Mouse (Mus musculus): ENCODE measurements around the gene Lmod1. TPM values are rescaled to one million over a fixed set of nuclear protein-coding genes. Genes with fewer than 3 reads are reported as not detected.
A peak's percentile ranks its signal among the peaks of the same experiment; 100 is the strongest.

Lmod1 gene
- 1.1 and 1.6 TPM in 2 replicates for total RNA-seq (2021)
- long read RNA-seq, partial matches to known transcripts: 0 of 1 reads
- long read RNA-seq, other reads (novel, unspliced or antisense): 1 of 1 reads

DNA sequence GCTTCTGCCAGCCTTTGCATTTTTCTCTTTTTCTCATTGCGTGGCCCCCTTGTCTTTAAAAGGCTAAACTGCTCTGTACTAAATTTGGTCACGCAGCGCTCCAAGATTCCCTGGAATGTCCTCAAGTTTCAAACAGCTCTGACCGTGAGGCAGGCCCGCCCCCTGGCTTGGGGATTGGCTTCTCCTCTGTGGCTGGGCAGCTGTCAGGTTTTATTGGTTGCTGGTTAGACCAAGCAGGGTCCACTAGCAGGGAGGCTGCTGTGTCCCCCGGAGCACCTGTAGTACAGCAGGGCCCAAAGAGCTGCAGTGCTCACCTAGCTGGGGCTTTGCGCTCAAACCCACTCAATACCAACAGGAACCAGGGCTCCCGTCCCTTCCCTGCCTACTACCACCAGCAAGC, at the start of gene Lmod1:
Lmod1 (plus strand) TSS at position 237 of the 400 bp plus-strand sequence.
- peak; percentile 36 for DNase-seq

DNA sequence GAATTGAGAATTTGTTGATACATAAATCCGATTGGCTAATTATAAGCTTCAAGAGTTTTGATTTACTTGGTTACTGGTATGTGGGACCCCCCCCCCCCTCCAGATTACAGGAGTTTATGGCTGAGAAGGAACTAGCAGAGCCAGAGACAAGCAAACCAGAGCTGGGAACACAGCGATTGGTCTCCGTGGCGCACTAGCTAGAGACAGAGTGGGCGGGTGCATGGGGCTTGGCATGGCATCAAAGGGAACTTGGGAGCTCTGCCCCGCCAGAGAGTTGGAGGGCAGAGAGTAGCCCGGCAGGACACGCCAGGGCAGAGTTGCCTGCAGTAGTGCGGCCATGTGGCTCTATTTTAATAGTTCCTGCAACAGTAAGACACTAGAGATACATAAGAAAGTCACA, 44.0 kb upstream of the Lmod1 start:
- DNase-seq: peak; percentile 87

GRCm38 (mm10) chr1:135281841-135282240, 42.8 kb upstream of the Lmod1 start:
- no peak for DNase-seq

GRCm38 (mm10) chr1:135282536-135283286, 41.9 kb upstream of the Lmod1 start:
- no peak for DNase-seq

DNA sequence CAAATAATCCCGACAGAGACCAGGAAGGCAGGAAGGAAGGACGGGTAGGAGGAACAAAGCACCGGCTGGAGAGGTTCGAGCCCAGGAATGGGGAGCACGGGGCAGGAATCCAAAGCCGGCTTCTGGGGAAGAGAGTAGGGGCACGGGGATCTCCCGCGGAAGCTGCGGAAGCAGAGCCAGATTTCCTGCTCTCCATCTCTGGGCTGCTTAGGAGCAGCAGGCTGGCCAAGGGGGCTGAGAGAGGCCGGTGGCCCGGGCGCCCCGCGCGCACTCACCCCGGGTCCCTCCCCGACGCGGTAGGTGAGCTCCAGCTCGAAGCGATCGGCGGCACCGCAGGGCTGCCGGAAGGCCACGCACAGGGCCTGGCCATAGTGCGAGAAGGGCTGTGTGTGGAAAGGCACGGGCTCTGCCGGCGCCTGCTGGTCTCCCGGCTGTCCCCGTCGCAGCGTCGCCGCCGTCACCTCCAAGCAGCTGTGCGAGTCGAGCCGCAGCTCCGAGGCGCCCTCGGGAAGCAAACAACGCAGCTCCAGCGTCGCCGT, 41.3 kb upstream of the Lmod1 start:
- DNase-seq: peak; percentile 56

- peak; percentile 78 for DNase-seq
Observed at GRCm38 (mm10) chr1:135283826-135284291, 40.7 kb upstream of the Lmod1 start, which contains the start of gene Rnpep. Gene Rnpep (minus strand): TSS chr1:135284084.

DNA sequence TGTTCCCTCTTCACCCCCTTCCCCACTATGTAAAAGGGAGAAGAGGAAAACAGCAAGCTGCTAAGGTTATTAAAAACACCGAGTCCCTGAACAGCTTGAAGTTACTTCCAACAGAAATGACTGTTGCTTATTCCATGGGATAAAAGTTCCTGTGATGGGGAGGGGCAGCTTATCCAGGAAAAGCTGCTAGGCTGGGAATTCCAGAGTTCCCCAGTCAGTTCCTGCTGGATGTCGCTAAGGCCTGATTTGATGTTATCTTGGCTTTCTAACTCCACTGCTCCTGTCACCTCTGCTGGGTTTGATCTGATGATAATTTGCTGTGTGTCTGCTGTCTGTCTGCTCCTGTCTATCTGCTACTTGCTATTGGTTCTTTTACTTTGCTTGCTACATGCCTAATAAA, 38.3 kb upstream of the Lmod1 start:
- DNase-seq: no peak

- no peak for DNase-seq
Observed at GRCm38 (mm10) chr1:135290908-135291307, 33.7 kb upstream of the Lmod1 start.

- no peak for DNase-seq
Observed at GRCm38 (mm10) chr1:135311356-135311755, 13.3 kb upstream of the Lmod1 start.

DNA sequence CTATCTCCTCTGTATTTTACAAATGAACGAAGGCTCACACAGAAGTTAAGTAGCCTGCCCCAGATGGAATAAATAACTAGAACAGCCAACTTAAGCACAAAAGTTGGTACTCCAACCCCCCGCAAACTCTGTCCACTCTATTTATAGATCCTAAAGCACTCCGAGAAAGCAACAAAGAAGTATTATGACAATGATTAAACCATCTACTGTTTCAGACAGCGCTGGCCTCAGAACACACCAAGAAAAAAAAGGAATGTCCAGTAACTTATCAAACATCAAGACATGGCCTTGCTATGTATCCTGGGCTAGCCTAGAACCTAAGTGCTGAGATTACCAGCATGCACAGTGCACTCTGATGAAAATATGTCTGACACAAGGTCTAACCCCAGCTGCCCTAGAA, 12.4 kb upstream of the Lmod1 start:
- DNase-seq: no peak

- peak; percentile 93 for DNase-seq
Observed at GRCm38 (mm10) chr1:135313284-135314031, 11.1 kb upstream of the Lmod1 start, which contains the start of gene Timm17a. Gene Timm17a (minus strand): TSS chr1:135313778.

DNA sequence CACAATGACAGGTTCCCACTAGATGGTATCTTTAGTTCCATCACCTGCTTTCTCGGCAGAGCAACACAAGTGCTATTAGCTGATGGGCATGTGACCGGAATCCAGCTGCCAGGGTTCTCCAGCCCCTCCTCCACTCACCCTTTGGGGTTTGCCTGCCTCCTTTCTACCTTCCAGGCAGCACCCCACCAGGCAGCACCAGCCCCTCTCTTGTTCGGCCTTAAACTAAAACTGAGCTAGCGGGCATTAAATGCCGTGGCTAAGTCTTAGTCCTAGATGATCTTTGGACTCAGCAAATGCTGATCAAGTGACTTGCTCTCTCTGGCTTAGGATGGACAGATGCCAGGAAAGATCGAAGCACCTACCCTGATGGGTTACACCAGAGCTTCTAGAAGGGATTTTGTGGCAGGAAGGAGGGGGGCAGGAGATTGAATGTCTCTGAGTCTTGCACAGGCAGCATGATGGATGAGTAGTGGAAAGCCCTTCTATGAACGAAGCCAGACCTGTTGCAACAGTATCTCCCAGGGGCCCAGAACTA, 1.2 kb upstream of the Lmod1 start:
- no peak for DNase-seq

- no peak for DNase-seq
Observed at GRCm38 (mm10) chr1:135325934-135326333, 1.3 kb downstream of the Lmod1 start.

GRCm38 (mm10) chr1:135328368-135328767, 3.8 kb downstream of the Lmod1 start:
- no peak for DNase-seq

GRCm38 (mm10) chr1:135330578-135330977, 6.0 kb downstream of the Lmod1 start:
- no peak for DNase-seq

GRCm38 (mm10) chr1:135341947-135342346, 17.3 kb downstream of the Lmod1 start:
- no peak for DNase-seq

GRCm38 (mm10) chr1:135344026-135344425, 19.4 kb downstream of the Lmod1 start:
- DNase-seq: no peak

GRCm38 (mm10) chr1:135346891-135347290, 22.3 kb downstream of the Lmod1 start:
- no peak for DNase-seq

DNA sequence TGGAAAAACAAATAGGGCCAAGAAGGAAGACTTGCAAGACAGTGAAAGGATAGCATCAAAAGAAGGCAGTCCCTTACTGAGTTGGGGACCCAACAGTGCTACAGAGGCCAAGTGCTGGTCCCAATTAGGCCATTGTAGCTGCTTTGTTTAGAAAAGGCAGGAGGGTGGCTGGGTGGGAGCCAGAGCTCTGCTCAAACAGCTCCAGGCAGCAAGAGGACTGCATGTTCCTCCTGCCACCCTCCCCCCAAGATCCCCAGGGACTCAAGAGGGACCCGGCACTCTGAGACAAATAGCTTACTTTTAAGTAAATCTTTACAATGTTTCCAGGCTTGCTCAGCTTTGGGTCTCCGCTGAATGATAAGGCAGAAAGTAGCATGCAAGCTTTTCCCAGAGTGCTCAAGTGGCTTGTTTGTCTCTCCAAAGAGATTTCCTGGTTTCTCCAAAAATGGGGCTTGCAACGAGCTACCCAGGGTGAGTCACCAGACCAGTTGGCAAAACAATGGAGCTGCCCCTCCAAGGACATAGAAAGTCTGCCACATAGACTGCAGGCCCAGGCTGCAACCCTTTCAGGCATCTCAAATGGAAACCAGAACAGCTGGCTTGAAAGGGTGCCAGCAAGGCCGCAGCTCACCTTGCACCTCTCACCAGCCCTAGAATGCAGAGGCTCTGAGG, 23.0 kb downstream of the Lmod1 start:
- DNase-seq: peak; percentile 52

GRCm38 (mm10) chr1:135351953-135352352, 27.3 kb downstream of the Lmod1 start:
- DNase-seq: peak; percentile 27

GRCm38 (mm10) chr1:135359071-135359470, 34.5 kb downstream of the Lmod1 start:
- DNase-seq: no peak

DNA sequence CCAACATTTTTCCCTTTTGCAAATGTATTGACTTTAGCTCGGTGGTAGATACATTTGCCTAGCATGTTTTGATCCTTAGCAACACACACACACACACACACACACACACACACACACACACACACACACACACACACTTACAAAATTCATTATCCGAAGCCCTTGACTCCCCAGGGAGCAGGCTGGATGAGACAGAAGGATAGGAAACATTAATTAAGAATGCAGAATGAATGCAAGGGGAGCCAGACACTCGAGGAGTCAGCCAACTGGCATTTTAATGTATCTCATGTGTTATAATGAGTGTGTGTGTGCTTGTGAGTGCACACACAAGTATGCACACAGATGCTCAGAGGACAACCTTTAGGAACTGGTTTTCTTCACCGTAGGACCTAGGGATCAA, 36.9 kb downstream of the Lmod1 start:
- DNase-seq: no peak

Measured in adrenal gland, postnatal 25 days (tissue).